Mouse (Mus musculus) hindbrain, embryonic 13.5 days (tissue): Measurements from ENCODE around the gene Ahsa1. TPM values are rescaled to one million over a fixed set of nuclear protein-coding genes. Genes with fewer than 3 reads are reported as not detected.

ENCODE experiments used
- ATAC-seq: fragments of 200-750 bp; cut with Nextera tagmentation; 2 replicates; pipeline ENCODE4 v1.8.0; 2017; ENCODE audit warnings: moderate TSS enrichment; ENCODE audit not compliant: low FRiP score
- H3K27ac ChIP-seq: fragments of 300-500 bp; sonication (generic); 2 replicates; pipeline ENCODE4 v1.5.1; 2015; ENCODE audit warnings: inconsistent platforms, mild to moderate bottlenecking, moderate library complexity
- H3K27me3 ChIP-seq: fragments of 300-500 bp; sonication (generic); 2 replicates; pipeline ENCODE4 v1.6.1; 2015; ENCODE audit warnings: mild to moderate bottlenecking, inconsistent platforms
- H3K36me3 ChIP-seq: fragments of 300-500 bp; sonication (generic); 2 replicates; pipeline ENCODE4 v1.6.1; 2015; ENCODE audit warnings: mild to moderate bottlenecking, inconsistent platforms
- H3K4me1 ChIP-seq: fragments of 300-500 bp; sonication (generic); replicated peaks from 2 replicates; pipeline ENCODE4 v1.6.1; 2015; ENCODE audit warnings: inconsistent platforms
- H3K4me2 ChIP-seq: fragments of 300-500 bp; sonication (generic); 2 replicates; pipeline ENCODE4 v1.6.1; 2015; ENCODE audit warnings: inconsistent platforms, mild to moderate bottlenecking, moderate library complexity
- H3K4me3 ChIP-seq: fragments of 300-500 bp; sonication (generic); 2 replicates; pipeline ENCODE4 v1.5.1; 2015; ENCODE audit warnings: mild to moderate bottlenecking, inconsistent platforms
- H3K9ac ChIP-seq: fragments of 300-500 bp; sonication (generic); 2 replicates; pipeline ENCODE4 v1.6.1; 2015; ENCODE audit warnings: mild to moderate bottlenecking, inconsistent platforms
- H3K9me3 ChIP-seq: fragments of 300-500 bp; sonication (generic); 2 replicates; pipeline ENCODE4 v1.6.1; 2016; ENCODE audit warnings: inconsistent platforms
- WGBS: fragments of 180-500 bp; shearing (Covaris S2); methylation state at CpG from one replicate; pipeline ENCODE4 v1.1.7; 2015; 5-methylcytosine and 5-hydroxymethylcytosine counted together
- polyA plus RNA-seq: library from polyadenylated mRNA; unstranded; fragments of >200 nt; fragmentation: Nextera tagmentation; extraction: Ambion mirVana; gene quantifications from 2 replicates; pipeline ENCODE4 v1.2.1, GENCODE M21; 2015

Gene Ahsa1
- 193 and 214 TPM in 2 replicates for polyA plus RNA-seq

DNA sequence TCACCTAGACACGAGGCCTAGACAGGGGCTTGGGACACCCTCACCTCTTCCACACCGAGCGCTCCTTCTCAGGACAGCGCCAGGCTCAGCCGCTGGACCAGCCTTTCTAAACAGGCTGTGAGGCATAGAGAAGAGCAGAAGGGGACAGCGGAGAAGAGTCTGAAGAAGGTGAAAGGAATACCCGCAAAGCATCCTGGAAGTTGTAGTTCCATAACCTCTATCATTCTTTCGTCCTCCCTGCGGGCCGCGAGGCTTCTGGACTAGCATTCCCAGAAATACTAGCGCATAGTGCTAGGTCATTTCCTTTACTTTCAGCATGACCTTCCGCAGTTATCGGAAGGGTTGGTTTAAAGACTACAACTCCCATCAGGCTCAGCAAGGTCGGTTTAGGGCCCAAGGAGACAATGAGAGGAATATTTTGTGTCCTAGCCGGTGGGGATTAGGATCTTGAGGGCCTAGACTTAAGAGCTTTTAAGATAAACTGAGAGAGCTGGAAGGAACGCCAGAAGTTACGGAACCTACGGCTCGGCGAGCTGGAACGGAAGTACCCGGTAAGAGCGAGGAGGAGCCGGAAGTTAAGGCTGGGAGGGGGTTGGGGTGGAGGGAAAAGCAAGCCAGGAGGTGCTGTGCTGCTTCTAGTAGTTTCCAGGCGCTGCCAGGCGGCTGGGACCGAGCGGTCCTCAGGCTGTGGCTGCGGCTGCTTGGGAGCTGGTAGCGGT lies at the start of gene Ahsa1, which contains the start of gene Vipas39:
Gene Ahsa1 (plus strand): TSS at position 372 of the 719 bp plus-strand sequence.
Gene Vipas39 (minus strand): TSS at position 149 of the 719 bp plus-strand sequence.
- peak within 1 kb of the TSS; percentile 92 for H3K9ac ChIP-seq
- H3K27ac ChIP-seq: peak within 1 kb of the TSS; percentile 91
- peak within 1 kb of the TSS; percentile 95 for H3K4me2 ChIP-seq
- H3K36me3 ChIP-seq: peaks cover 47% of the 10 kb centered on the region
- H3K9me3 ChIP-seq: no peaks in the 10 kb centered on the region
- peak; percentile 99 for ATAC-seq
- H3K27me3 ChIP-seq: no peaks in the 10 kb centered on the region
- H3K4me1 ChIP-seq: peaks cover 21% of the 10 kb centered on the region
- H3K4me3 ChIP-seq: peak within 1 kb of the TSS; percentile 85
- WGBS: 0% methylated on average over 31 of the region's 31 CpGs

GRCm38 (mm10) chr12:87217596-87217995 lies 48.7 kb upstream of the Ahsa1 start:
- H3K9ac ChIP-seq: no peak overlapping the region
- no peak overlapping the region for H3K27ac ChIP-seq
- no peaks in the 10 kb centered on the region for H3K9me3 ChIP-seq
- ATAC-seq: no peak
- no peaks in the 10 kb centered on the region for H3K27me3 ChIP-seq
- no peaks in the 10 kb centered on the region for H3K36me3 ChIP-seq
- no peak overlapping the region for H3K4me2 ChIP-seq
- H3K4me1 ChIP-seq: no peaks in the 10 kb centered on the region
- no peak overlapping the region for H3K4me3 ChIP-seq

GRCm38 (mm10) chr12:87219362-87219761 lies 46.9 kb upstream of the Ahsa1 start:
- Histone ChIP-seq H3K27me3 (no peaks in the 10 kb centered on the region), H3K36me3 (no peaks in the 10 kb centered on the region), H3K9me3 (no peaks in the 10 kb centered on the region), H3K4me3 (no peak overlapping the region), H3K4me2 (no peak overlapping the region), H3K9ac (no peak overlapping the region), H3K4me1 (no peaks in the 10 kb centered on the region), H3K27ac (no peak overlapping the region)
- ATAC-seq: no peak
- WGBS: 72% methylated on average over 7 of the region's 7 CpGs

DNA sequence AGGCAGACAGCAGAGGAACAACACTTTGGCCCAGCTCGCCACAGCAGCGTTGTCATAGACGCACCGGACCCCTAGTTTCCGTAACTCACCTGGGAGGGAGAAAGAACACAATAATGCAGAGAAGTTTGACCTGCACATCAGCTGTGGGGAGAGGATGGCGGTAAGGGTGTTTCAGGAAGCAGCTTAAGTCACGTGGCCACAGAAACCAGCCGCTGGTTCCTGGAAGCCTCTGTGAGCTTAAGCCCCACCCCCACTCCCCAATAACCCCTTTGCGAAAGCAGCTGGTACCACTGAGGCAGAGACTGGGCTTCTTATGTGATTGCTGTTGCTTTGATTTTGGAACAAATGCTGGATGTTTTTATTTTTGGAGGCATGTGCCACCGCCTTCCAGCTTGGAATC lies 41.3 kb upstream of the Ahsa1 start:
- Histone ChIP-seq H3K4me2 (no peak overlapping the region), H3K27ac (no peak overlapping the region), H3K9me3 (no peaks in the 10 kb centered on the region), H3K4me1 (no peaks in the 10 kb centered on the region), H3K4me3 (no peak overlapping the region), H3K36me3 (peaks cover 8% of the 10 kb centered on the region; the same call in 1 of the 2 replicates), H3K27me3 (no peaks in the 10 kb centered on the region), H3K9ac (no peak overlapping the region)
- no peak for ATAC-seq
- 81% methylated on average over 10 of the region's 10 CpGs for WGBS

DNA sequence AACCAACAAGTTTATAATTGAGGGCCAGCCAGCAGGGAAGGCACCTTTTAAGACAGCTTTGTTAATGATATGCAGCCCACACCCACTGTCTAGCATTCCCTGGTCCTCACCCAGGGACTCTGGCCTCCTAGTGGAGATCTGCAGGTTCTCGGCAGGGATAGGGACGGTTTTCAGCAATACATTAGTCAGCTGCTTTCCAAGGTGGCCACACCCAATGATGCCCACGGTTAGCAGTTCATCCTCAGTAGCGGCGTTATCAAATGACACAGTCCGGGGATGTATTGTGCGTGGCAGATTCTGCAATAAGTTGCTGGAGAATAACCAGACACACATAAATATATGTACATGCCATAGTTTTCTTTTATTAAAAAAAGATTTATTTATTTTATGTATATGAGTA lies 39.5 kb upstream of the Ahsa1 start:
- no peak overlapping the region for H3K4me2 ChIP-seq
- 73% methylated on average over 7 of the region's 7 CpGs for WGBS
- no peak for ATAC-seq
- H3K9me3 ChIP-seq: no peaks in the 10 kb centered on the region
- H3K27me3 ChIP-seq: no peaks in the 10 kb centered on the region
- peaks cover 8% of the 10 kb centered on the region; the same call in 1 of the 2 replicates for H3K36me3 ChIP-seq
- no peaks in the 10 kb centered on the region for H3K4me1 ChIP-seq
- H3K27ac ChIP-seq: no peak overlapping the region
- H3K4me3 ChIP-seq: no peak overlapping the region
- no peak overlapping the region for H3K9ac ChIP-seq

GRCm38 (mm10) chr12:87229633-87230032 lies 36.6 kb upstream of the Ahsa1 start:
- H3K9ac ChIP-seq: no peak overlapping the region
- H3K4me2 ChIP-seq: no peak overlapping the region
- no peak for ATAC-seq
- WGBS: 88% methylated on average over 2 of the region's 2 CpGs
- no peaks in the 10 kb centered on the region for H3K9me3 ChIP-seq
- no peaks in the 10 kb centered on the region for H3K4me1 ChIP-seq
- H3K36me3 ChIP-seq: peaks cover 8% of the 10 kb centered on the region; the same call in 1 of the 2 replicates
- no peak overlapping the region for H3K27ac ChIP-seq
- H3K27me3 ChIP-seq: no peaks in the 10 kb centered on the region
- no peak overlapping the region for H3K4me3 ChIP-seq

DNA sequence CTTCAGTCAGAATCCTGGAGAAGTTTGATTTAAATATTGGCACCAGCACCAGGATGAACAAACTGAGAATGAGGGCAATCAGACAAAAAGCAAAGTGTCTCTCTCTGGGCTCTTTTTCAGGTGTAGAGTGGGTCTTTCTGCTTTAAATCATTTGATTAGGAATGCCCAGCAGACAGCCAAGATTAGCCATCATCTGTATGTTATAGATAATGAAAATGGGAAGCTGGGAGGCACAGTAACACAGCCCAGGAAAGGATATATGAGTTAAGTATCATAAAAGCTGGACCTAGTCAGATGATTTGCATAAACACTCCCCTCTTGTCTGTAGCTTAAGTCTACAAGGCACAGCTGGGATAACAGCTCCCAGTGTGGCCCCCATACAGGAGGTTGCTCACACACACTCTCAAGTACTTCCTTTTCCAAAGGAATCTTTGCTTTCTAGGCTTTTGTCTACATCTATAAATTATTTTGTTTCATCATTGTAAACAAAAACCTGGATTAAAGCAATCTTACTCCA lies 35.8 kb upstream of the Ahsa1 start:
- H3K36me3 ChIP-seq: peaks cover 8% of the 10 kb centered on the region; the same call in 1 of the 2 replicates

GRCm38 (mm10) chr12:87236882-87237483 lies 29.3 kb upstream of the Ahsa1 start:
- H3K36me3 ChIP-seq: peaks cover 44% of the 10 kb centered on the region
- H3K27me3 ChIP-seq: no peaks in the 10 kb centered on the region
- ATAC-seq: no peak
- H3K9me3 ChIP-seq: no peaks in the 10 kb centered on the region
- H3K4me3 ChIP-seq: no peak overlapping the region
- no peaks in the 10 kb centered on the region for H3K4me1 ChIP-seq
- H3K9ac ChIP-seq: no peak overlapping the region
- H3K4me2 ChIP-seq: no peak overlapping the region
- H3K27ac ChIP-seq: no peak overlapping the region
- WGBS: 84% methylated on average over 5 of the region's 5 CpGs

More for the DNA sequence above, 35.8 kb upstream of the Ahsa1 start:
- no peak overlapping the region for H3K9ac ChIP-seq
- no peak for ATAC-seq
- no peaks in the 10 kb centered on the region for H3K9me3 ChIP-seq
- no peak overlapping the region for H3K27ac ChIP-seq
- no peaks in the 10 kb centered on the region for H3K27me3 ChIP-seq
- no peak overlapping the region for H3K4me3 ChIP-seq
- H3K4me1 ChIP-seq: no peaks in the 10 kb centered on the region
- no peak overlapping the region for H3K4me2 ChIP-seq

DNA sequence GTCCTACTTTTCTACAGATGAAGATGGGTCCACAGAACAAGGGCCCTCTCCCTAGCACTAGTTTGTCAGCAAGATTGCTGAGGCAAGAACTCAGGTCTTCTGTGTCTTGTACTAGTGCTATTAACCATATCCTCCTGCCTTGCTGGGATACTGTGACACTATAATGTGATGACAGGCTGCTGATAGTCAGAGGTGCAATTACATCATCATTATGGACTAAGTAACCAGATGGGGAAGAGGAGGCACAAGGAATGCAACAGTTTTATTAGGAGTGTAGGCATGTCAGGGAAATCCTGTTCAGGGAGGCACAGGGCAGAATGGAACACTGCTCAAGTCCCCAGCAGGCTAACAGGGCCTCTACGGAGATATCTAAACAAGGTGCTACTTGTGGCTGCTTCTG lies 27.6 kb upstream of the Ahsa1 start, which contains the start of gene Noxred1:
Gene Noxred1 (minus strand): TSS at position 101 of the 400 bp plus-strand sequence.
- no peaks in the 10 kb centered on the region for H3K27me3 ChIP-seq
- H3K27ac ChIP-seq: no peak within 1 kb of the TSS
- no peaks in the 10 kb centered on the region for H3K4me1 ChIP-seq
- no peak within 1 kb of the TSS for H3K4me3 ChIP-seq
- H3K4me2 ChIP-seq: no peak within 1 kb of the TSS
- whole genome bisulfite sequencing: 100% methylated on average over 1 of the region's 1 CpGs
- H3K9me3 ChIP-seq: no peaks in the 10 kb centered on the region
- ATAC-seq: no peak
- peaks cover 56% of the 10 kb centered on the region for H3K36me3 ChIP-seq
- H3K9ac ChIP-seq: no peak within 1 kb of the TSS

DNA sequence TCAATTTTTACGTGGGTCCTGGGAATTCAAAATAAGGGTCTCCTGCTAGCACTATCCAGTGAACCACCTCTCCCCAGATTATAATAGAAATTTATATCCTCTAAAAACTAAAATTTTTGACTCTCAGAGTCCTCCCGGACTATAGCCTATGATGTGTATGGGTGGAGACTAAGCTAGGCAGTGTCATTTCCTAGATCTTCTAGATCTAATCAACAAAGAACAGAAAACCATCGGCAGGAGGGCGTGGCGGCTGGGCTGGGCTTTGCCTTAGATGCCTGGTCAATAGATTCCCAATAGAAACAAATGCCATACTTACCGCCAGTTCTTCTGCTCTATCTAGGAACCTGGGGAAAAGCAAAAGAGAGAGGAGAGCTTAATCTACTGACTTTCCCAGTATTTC lies 16.1 kb upstream of the Ahsa1 start:
- ATAC-seq: no peak
- H3K9ac ChIP-seq: no peak overlapping the region
- 93% methylated on average over 6 of the region's 6 CpGs for WGBS
- no peak overlapping the region for H3K4me2 ChIP-seq
- no peak overlapping the region for H3K27ac ChIP-seq
- no peaks in the 10 kb centered on the region for H3K27me3 ChIP-seq
- no peak overlapping the region for H3K4me3 ChIP-seq
- H3K4me1 ChIP-seq: no peaks in the 10 kb centered on the region
- peaks cover 90% of the 10 kb centered on the region for H3K36me3 ChIP-seq
- no peaks in the 10 kb centered on the region for H3K9me3 ChIP-seq

- Histone ChIP-seq H3K4me1 (no peaks in the 10 kb centered on the region), H3K27ac (no peak overlapping the region), H3K36me3 (peaks cover 96% of the 10 kb centered on the region), H3K9ac (no peak overlapping the region), H3K9me3 (no peaks in the 10 kb centered on the region), H3K4me2 (no peak overlapping the region), H3K4me3 (no peak overlapping the region), H3K27me3 (no peaks in the 10 kb centered on the region)
- 97% methylated on average over 6 of the region's 6 CpGs for WGBS
- ATAC-seq: no peak
Observed at GRCm38 (mm10) chr12:87253878-87254277, 12.4 kb upstream of the Ahsa1 start.

DNA sequence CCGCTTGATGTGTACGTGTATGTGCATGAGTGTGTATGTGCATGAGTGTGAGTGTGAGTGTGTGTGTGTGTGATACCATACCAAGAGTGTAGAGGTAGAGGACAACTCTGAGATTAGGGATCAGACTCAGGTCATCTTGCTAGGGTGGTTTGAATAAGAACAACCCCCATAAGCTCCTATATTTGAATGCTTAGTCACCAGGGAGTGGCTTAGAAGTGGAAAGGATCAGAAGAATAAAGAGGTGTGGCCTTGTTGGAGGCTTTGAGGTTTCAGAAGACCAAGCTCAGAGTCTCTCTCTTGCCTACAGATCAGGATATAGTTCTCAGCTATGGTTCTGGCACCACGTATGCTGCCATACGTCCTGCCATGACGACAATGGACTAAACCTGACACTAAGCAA lies 9.7 kb upstream of the Ahsa1 start:
- WGBS: 95% methylated on average over 5 of the region's 5 CpGs
- ATAC-seq: no peak

More for the DNA sequence above, 9.7 kb upstream of the Ahsa1 start:
- Histone ChIP-seq H3K9me3 (no peaks in the 10 kb centered on the region), H3K9ac (no peak overlapping the region), H3K27ac (no peak overlapping the region), H3K4me1 (no peaks in the 10 kb centered on the region), H3K4me3 (no peak overlapping the region), H3K36me3 (peaks cover 94% of the 10 kb centered on the region), H3K4me2 (no peak overlapping the region), H3K27me3 (no peaks in the 10 kb centered on the region)
